Mouse (Mus musculus): ENCODE data around the gene Fbxo33. TPM values are rescaled to one million over a fixed set of nuclear protein-coding genes. Genes with fewer than 3 reads are reported as not detected.

The Fbxo33 gene
- polyA plus RNA-seq, 1 experiment from 2014 or later: 10.1 TPM

- Histone ChIP-seq H3K4me3 (ENCODE audit: low read depth, low read length) (no peak overlapping the region), H3K9me3 (ENCODE audit: control insufficient read depth, low read length) (no peaks in the 10 kb centered on the region), H3K36me3 (ENCODE audit: control insufficient read depth, insufficient read depth, low read length) (0 out of 2 replicates have a peak, but pooled peaks cover 2% of the 10 kb centered on the region), H3K27me3 (ENCODE audit: control insufficient read depth, insufficient read depth, low read length) (no peaks in the 10 kb centered on the region), H3K9ac (ENCODE audit: low read length) (no peak overlapping the region), H3K4me2 (no peak overlapping the region), H3K4me1 (ENCODE audit: control insufficient read depth, insufficient read depth, low read length) (no peaks in the 10 kb centered on the region), H3K27ac (ENCODE audit: low read depth, low read length) (no peak overlapping the region)
- peak; percentile 17 for DNase-seq (ENCODE audit: low spot score, missing footprints)
- WGBS: 88% methylated on average over 4 of the region's 4 CpGs
- ATAC-seq (ENCODE audit: low FRiP score): no peak
These were observed 13.1 kb downstream of the Fbxo33 start for GRCm38 (mm10) chr12:59206208-59206999.

- DNase-seq (ENCODE audit: low spot score, missing footprints): peak; percentile 61
- no peak overlapping the region for H3K4me2 ChIP-seq
- WGBS: 94% methylated on average over 6 of the region's 6 CpGs
- no peak overlapping the region for H3K4me3 ChIP-seq (ENCODE audit: low read depth, low read length)
- no peaks in the 10 kb centered on the region for H3K4me1 ChIP-seq (ENCODE audit: control insufficient read depth, insufficient read depth, low read length)
- no peak overlapping the region for H3K27ac ChIP-seq (ENCODE audit: low read depth, low read length)
- no peak for ATAC-seq (ENCODE audit: low FRiP score)
- no peaks in the 10 kb centered on the region for H3K9me3 ChIP-seq (ENCODE audit: control insufficient read depth, low read length)
- H3K27me3 ChIP-seq (ENCODE audit: control insufficient read depth, insufficient read depth, low read length): no peaks in the 10 kb centered on the region
- H3K9ac ChIP-seq (ENCODE audit: low read length): no peak overlapping the region
- H3K36me3 ChIP-seq (ENCODE audit: control insufficient read depth, insufficient read depth, low read length): 0 out of 2 replicates have a peak, but pooled peaks cover 2% of the 10 kb centered on the region
These were observed 14.0 kb downstream of the Fbxo33 start for GRCm38 (mm10) chr12:59205571-59205970.

GRCm38 (mm10) chr12:59199361-59199760 lies 20.2 kb downstream of the Fbxo33 start:
- no peak overlapping the region for H3K4me2 ChIP-seq
- DNase-seq (ENCODE audit: low spot score, missing footprints) (peak; percentile 81), ATAC-seq (ENCODE audit: low FRiP score) (no peak)
- H3K36me3 ChIP-seq (ENCODE audit: control insufficient read depth, insufficient read depth, low read length): peaks cover 4% of the 10 kb centered on the region; the same call in 1 of the 2 replicates
- H3K27ac ChIP-seq (ENCODE audit: low read depth, low read length): no peak overlapping the region
- H3K9ac ChIP-seq (ENCODE audit: low read length): no peak overlapping the region
- H3K4me1 ChIP-seq (ENCODE audit: control insufficient read depth, insufficient read depth, low read length): no peaks in the 10 kb centered on the region
- WGBS: 96% methylated on average over 2 of the region's 2 CpGs
- H3K27me3 ChIP-seq (ENCODE audit: control insufficient read depth, insufficient read depth, low read length): no peaks in the 10 kb centered on the region
- H3K4me3 ChIP-seq (ENCODE audit: low read depth, low read length): no peak overlapping the region
- H3K9me3 ChIP-seq (ENCODE audit: control insufficient read depth, low read length): no peaks in the 10 kb centered on the region

GRCm38 (mm10) chr12:59198750-59199149 lies 20.8 kb downstream of the Fbxo33 start:
- no peak overlapping the region for H3K9ac ChIP-seq (ENCODE audit: low read length)
- no peaks in the 10 kb centered on the region for H3K9me3 ChIP-seq (ENCODE audit: control insufficient read depth, low read length)
- peaks cover 4% of the 10 kb centered on the region; the same call in 1 of the 2 replicates for H3K36me3 ChIP-seq (ENCODE audit: control insufficient read depth, insufficient read depth, low read length)
- no peak overlapping the region for H3K4me2 ChIP-seq
- no peak for ATAC-seq (ENCODE audit: low FRiP score)
- H3K27ac ChIP-seq (ENCODE audit: low read depth, low read length): no peak overlapping the region
- H3K27me3 ChIP-seq (ENCODE audit: control insufficient read depth, insufficient read depth, low read length): no peaks in the 10 kb centered on the region
- H3K4me1 ChIP-seq (ENCODE audit: control insufficient read depth, insufficient read depth, low read length): no peaks in the 10 kb centered on the region
- DNase-seq (ENCODE audit: low spot score, missing footprints): peak; percentile 57
- no peak overlapping the region for H3K4me3 ChIP-seq (ENCODE audit: low read depth, low read length)
- WGBS: 85% methylated on average over 4 of the region's 4 CpGs

- H3K4me2 ChIP-seq: no peak overlapping the region
- 92% methylated on average over 4 of the region's 4 CpGs for WGBS
- no peaks in the 10 kb centered on the region for H3K9me3 ChIP-seq (ENCODE audit: control insufficient read depth, low read length)
- ATAC-seq (ENCODE audit: low FRiP score) (no peak), DNase-seq (ENCODE audit: low spot score, missing footprints) (peak; percentile 66)
- no peak overlapping the region for H3K4me3 ChIP-seq (ENCODE audit: low read depth, low read length)
- no peak overlapping the region for H3K27ac ChIP-seq (ENCODE audit: low read depth, low read length)
- H3K36me3 ChIP-seq (ENCODE audit: control insufficient read depth, insufficient read depth, low read length): peaks cover 4% of the 10 kb centered on the region; the same call in 1 of the 2 replicates
- no peaks in the 10 kb centered on the region for H3K27me3 ChIP-seq (ENCODE audit: control insufficient read depth, insufficient read depth, low read length)
- H3K4me1 ChIP-seq (ENCODE audit: control insufficient read depth, insufficient read depth, low read length): no peaks in the 10 kb centered on the region
- H3K9ac ChIP-seq (ENCODE audit: low read length): no peak overlapping the region
These were observed 23.6 kb downstream of the Fbxo33 start for GRCm38 (mm10) chr12:59195941-59196340.

GRCm38 (mm10) chr12:59195065-59195464 lies 24.5 kb downstream of the Fbxo33 start:
- no peaks in the 10 kb centered on the region for H3K4me1 ChIP-seq (ENCODE audit: control insufficient read depth, insufficient read depth, low read length)
- no peaks in the 10 kb centered on the region for H3K9me3 ChIP-seq (ENCODE audit: control insufficient read depth, low read length)
- H3K36me3 ChIP-seq (ENCODE audit: control insufficient read depth, insufficient read depth, low read length): peaks cover 4% of the 10 kb centered on the region; the same call in 1 of the 2 replicates
- H3K4me2 ChIP-seq: no peak overlapping the region
- DNase-seq (ENCODE audit: low spot score, missing footprints) (no peak), ATAC-seq (ENCODE audit: low FRiP score) (no peak)
- no peak overlapping the region for H3K27ac ChIP-seq (ENCODE audit: low read depth, low read length)
- H3K9ac ChIP-seq (ENCODE audit: low read length): no peak overlapping the region
- 84% methylated on average over 4 of the region's 4 CpGs for WGBS
- H3K27me3 ChIP-seq (ENCODE audit: control insufficient read depth, insufficient read depth, low read length): no peaks in the 10 kb centered on the region
- H3K4me3 ChIP-seq (ENCODE audit: low read depth, low read length): no peak overlapping the region

GRCm38 (mm10) chr12:59194341-59195003 lies 25.1 kb downstream of the Fbxo33 start:
- Histone ChIP-seq H3K9me3 (ENCODE audit: control insufficient read depth, low read length) (no peaks in the 10 kb centered on the region), H3K4me1 (ENCODE audit: control insufficient read depth, insufficient read depth, low read length) (no peaks in the 10 kb centered on the region), H3K9ac (ENCODE audit: low read length) (no peak overlapping the region), H3K36me3 (ENCODE audit: control insufficient read depth, insufficient read depth, low read length) (peaks cover 3% of the 10 kb centered on the region; the same call in 1 of the 2 replicates), H3K4me3 (ENCODE audit: low read depth, low read length) (no peak overlapping the region), H3K27ac (ENCODE audit: low read depth, low read length) (no peak overlapping the region), H3K27me3 (ENCODE audit: control insufficient read depth, insufficient read depth, low read length) (no peaks in the 10 kb centered on the region), H3K4me2 (no peak overlapping the region)
- ATAC-seq (ENCODE audit: low FRiP score) (no peak), DNase-seq (ENCODE audit: low spot score, missing footprints) (peak; percentile 70)
- WGBS: 90% methylated on average over 9 of the region's 9 CpGs

GRCm38 (mm10) chr12:59193637-59194036 lies 25.9 kb downstream of the Fbxo33 start:
- no peaks in the 10 kb centered on the region for H3K9me3 ChIP-seq (ENCODE audit: control insufficient read depth, low read length)
- no peak overlapping the region for H3K9ac ChIP-seq (ENCODE audit: low read length)
- no peak overlapping the region for H3K4me2 ChIP-seq
- ATAC-seq (ENCODE audit: low FRiP score) (no peak), DNase-seq (ENCODE audit: low spot score, missing footprints) (no peak)
- H3K4me3 ChIP-seq (ENCODE audit: low read depth, low read length): no peak overlapping the region
- no peaks in the 10 kb centered on the region for H3K36me3 ChIP-seq (ENCODE audit: control insufficient read depth, insufficient read depth, low read length)
- WGBS: 85% methylated on average over 3 of the region's 3 CpGs
- no peaks in the 10 kb centered on the region for H3K27me3 ChIP-seq (ENCODE audit: control insufficient read depth, insufficient read depth, low read length)
- H3K4me1 ChIP-seq (ENCODE audit: control insufficient read depth, insufficient read depth, low read length): no peaks in the 10 kb centered on the region
- H3K27ac ChIP-seq (ENCODE audit: low read depth, low read length): no peak overlapping the region

- Histone ChIP-seq H3K4me3 (ENCODE audit: low read depth, low read length) (no peak overlapping the region), H3K27ac (ENCODE audit: low read depth, low read length) (no peak overlapping the region), H3K9me3 (ENCODE audit: control insufficient read depth, low read length) (no peaks in the 10 kb centered on the region), H3K9ac (ENCODE audit: low read length) (no peak overlapping the region), H3K4me2 (no peak overlapping the region), H3K36me3 (ENCODE audit: control insufficient read depth, insufficient read depth, low read length) (no peaks in the 10 kb centered on the region; the same call in 1 of the 2 replicates), H3K4me1 (ENCODE audit: control insufficient read depth, insufficient read depth, low read length) (no peaks in the 10 kb centered on the region), H3K27me3 (ENCODE audit: control insufficient read depth, insufficient read depth, low read length) (no peaks in the 10 kb centered on the region)
- 92% methylated on average over 12 of the region's 12 CpGs for WGBS
- ATAC-seq (ENCODE audit: low FRiP score): no peak
- peak; percentile 62 for DNase-seq (ENCODE audit: low spot score, missing footprints)
These were observed 31.3 kb downstream of the Fbxo33 start for GRCm38 (mm10) chr12:59188086-59188682.

All from midbrain, embryonic 11.5 days (tissue).